Mouse (Mus musculus): ENCODE data around the gene Igf2bp2. TPM values are rescaled to one million over a fixed set of nuclear protein-coding genes. Genes with fewer than 3 reads are reported as not detected.

Gene Igf2bp2
- 3.1 and 7.6 TPM in 2 replicates for polyA plus RNA-seq (2012; ENCODE audit: insufficient read depth, low replicate concordance)

- Histone ChIP-seq H3K4me1 (peaks cover 26% of the 10 kb centered on the region), H3K9me3 (peaks cover 9% of the 10 kb centered on the region), H3K36me3 (replicated peaks; ENCODE audit: low read length) (no peaks in the 10 kb centered on the region), H3K4me3 (replicated peaks) (peak within 1 kb of the TSS; percentile 92), H3K27me3 (replicated peaks) (peaks cover 84% of the 10 kb centered on the region)
- no peak for TF ChIP-seq FLI1 (IDR thresholded peaks at IDR 0.05; ENCODE audit: low read length)
- TF ChIP-seq GATA1 (IDR thresholded peaks at IDR 0.05; ENCODE audit: borderline replicate concordance, low read length): no peak
These were observed at the start of gene Igf2bp2 for GRCm38 (mm10) chr16:22162512-22163455. Gene Igf2bp2 (minus strand): TSS chr16:22163299.

GRCm38 (mm10) chr16:22203501-22203900 is 40.4 kb upstream of the Igf2bp2 start:
- no peak overlapping the region for H3K4me3 ChIP-seq (replicated peaks)
- peaks cover 23% of the 10 kb centered on the region for H3K9me3 ChIP-seq
- H3K27me3 ChIP-seq (replicated peaks): peaks cover 2% of the 10 kb centered on the region
- TF ChIP-seq FLI1 (IDR thresholded peaks at IDR 0.05; ENCODE audit: low read length) (no peak), GATA1 (IDR thresholded peaks at IDR 0.05; ENCODE audit: borderline replicate concordance, low read length) (no peak)
- H3K36me3 ChIP-seq (replicated peaks; ENCODE audit: low read length): no peaks in the 10 kb centered on the region
- H3K4me1 ChIP-seq: no peaks in the 10 kb centered on the region

- Histone ChIP-seq H3K27me3 (replicated peaks) (no peaks in the 10 kb centered on the region), H3K9me3 (peaks cover 14% of the 10 kb centered on the region), H3K4me3 (replicated peaks) (no peak overlapping the region), H3K36me3 (replicated peaks; ENCODE audit: low read length) (no peaks in the 10 kb centered on the region), H3K4me1 (no peaks in the 10 kb centered on the region)
- TF ChIP-seq FLI1 (IDR thresholded peaks at IDR 0.05; ENCODE audit: low read length) (no peak), GATA1 (IDR thresholded peaks at IDR 0.05; ENCODE audit: borderline replicate concordance, low read length) (no peak)
These were observed 38.8 kb upstream of the Igf2bp2 start for GRCm38 (mm10) chr16:22201858-22202257.

GRCm38 (mm10) chr16:22200476-22200875 is 37.4 kb upstream of the Igf2bp2 start:
- Histone ChIP-seq H3K36me3 (replicated peaks; ENCODE audit: low read length) (no peaks in the 10 kb centered on the region), H3K4me3 (replicated peaks) (no peak overlapping the region), H3K27me3 (replicated peaks) (peaks cover 2% of the 10 kb centered on the region), H3K9me3 (0 out of 2 replicates have a peak, but pooled peaks cover 1% of the 10 kb centered on the region), H3K4me1 (no peaks in the 10 kb centered on the region)
- TF ChIP-seq GATA1 (IDR thresholded peaks at IDR 0.05; ENCODE audit: borderline replicate concordance, low read length) (no peak), FLI1 (IDR thresholded peaks at IDR 0.05; ENCODE audit: low read length) (no peak)

- H3K4me1 ChIP-seq: no peaks in the 10 kb centered on the region; the same call in 1 of the 2 replicates
- peaks cover 23% of the 10 kb centered on the region for H3K9me3 ChIP-seq
- H3K36me3 ChIP-seq (replicated peaks; ENCODE audit: low read length): no peaks in the 10 kb centered on the region
- H3K4me3 ChIP-seq (replicated peaks): no peak overlapping the region
- H3K27me3 ChIP-seq (replicated peaks): peaks cover 10% of the 10 kb centered on the region
- no peak for TF ChIP-seq GATA1 (IDR thresholded peaks at IDR 0.05; ENCODE audit: borderline replicate concordance, low read length)
- TF ChIP-seq FLI1 (IDR thresholded peaks at IDR 0.05; ENCODE audit: low read length): no peak
These were observed 24.3 kb upstream of the Igf2bp2 start for GRCm38 (mm10) chr16:22187366-22187765.

- Histone ChIP-seq H3K4me3 (replicated peaks) (no peak overlapping the region), H3K27me3 (replicated peaks) (peaks cover 13% of the 10 kb centered on the region), H3K4me1 (no peaks in the 10 kb centered on the region; the same call in 1 of the 2 replicates), H3K36me3 (replicated peaks; ENCODE audit: low read length) (no peaks in the 10 kb centered on the region), H3K9me3 (peaks cover 23% of the 10 kb centered on the region)
- TF ChIP-seq FLI1 (IDR thresholded peaks at IDR 0.05; ENCODE audit: low read length): no peak
- no peak for TF ChIP-seq GATA1 (IDR thresholded peaks at IDR 0.05; ENCODE audit: borderline replicate concordance, low read length)
These were observed 22.3 kb upstream of the Igf2bp2 start for GRCm38 (mm10) chr16:22185411-22185810.

- peaks cover 10% of the 10 kb centered on the region for H3K27me3 ChIP-seq (replicated peaks)
- no peaks in the 10 kb centered on the region for H3K36me3 ChIP-seq (replicated peaks; ENCODE audit: low read length)
- H3K9me3 ChIP-seq: peaks cover 22% of the 10 kb centered on the region
- H3K4me1 ChIP-seq: no peaks in the 10 kb centered on the region; the same call in 1 of the 2 replicates
- TF ChIP-seq GATA1 (IDR thresholded peaks at IDR 0.05; ENCODE audit: borderline replicate concordance, low read length) (no peak), FLI1 (IDR thresholded peaks at IDR 0.05; ENCODE audit: low read length) (no peak)
- H3K4me3 ChIP-seq (replicated peaks): no peak overlapping the region
These were observed 21.0 kb upstream of the Igf2bp2 start for GRCm38 (mm10) chr16:22184113-22184512.

GRCm38 (mm10) chr16:22182286-22182685 is 19.2 kb upstream of the Igf2bp2 start:
- no peak for TF ChIP-seq FLI1 (IDR thresholded peaks at IDR 0.05; ENCODE audit: low read length)
- no peak for TF ChIP-seq GATA1 (IDR thresholded peaks at IDR 0.05; ENCODE audit: borderline replicate concordance, low read length)
- peaks cover 13% of the 10 kb centered on the region for H3K9me3 ChIP-seq

GRCm38 (mm10) chr16:22178793-22179192 is 15.7 kb upstream of the Igf2bp2 start:
- H3K36me3 ChIP-seq (replicated peaks; ENCODE audit: low read length): no peaks in the 10 kb centered on the region
- peaks cover 12% of the 10 kb centered on the region for H3K9me3 ChIP-seq
- no peaks in the 10 kb centered on the region for H3K4me1 ChIP-seq
- H3K4me3 ChIP-seq (replicated peaks): no peak overlapping the region
- peaks cover 9% of the 10 kb centered on the region for H3K27me3 ChIP-seq (replicated peaks)
- no peak for TF ChIP-seq FLI1 (IDR thresholded peaks at IDR 0.05; ENCODE audit: low read length)
- TF ChIP-seq GATA1 (IDR thresholded peaks at IDR 0.05; ENCODE audit: borderline replicate concordance, low read length): no peak

More at GRCm38 (mm10) chr16:22182286-22182685, 19.2 kb upstream of the Igf2bp2 start:
- Histone ChIP-seq H3K27me3 (replicated peaks) (peaks cover 6% of the 10 kb centered on the region), H3K4me3 (replicated peaks) (no peak overlapping the region), H3K36me3 (replicated peaks; ENCODE audit: low read length) (no peaks in the 10 kb centered on the region), H3K4me1 (no peaks in the 10 kb centered on the region)

GRCm38 (mm10) chr16:22177999-22178398 is 14.9 kb upstream of the Igf2bp2 start:
- peaks cover 12% of the 10 kb centered on the region for H3K9me3 ChIP-seq
- peaks cover 8% of the 10 kb centered on the region for H3K27me3 ChIP-seq (replicated peaks)
- H3K4me1 ChIP-seq: no peaks in the 10 kb centered on the region
- TF ChIP-seq GATA1 (IDR thresholded peaks at IDR 0.05; ENCODE audit: borderline replicate concordance, low read length): no peak
- TF ChIP-seq FLI1 (IDR thresholded peaks at IDR 0.05; ENCODE audit: low read length): no peak
- H3K4me3 ChIP-seq (replicated peaks): no peak overlapping the region
- H3K36me3 ChIP-seq (replicated peaks; ENCODE audit: low read length): no peaks in the 10 kb centered on the region
